Mouse (Mus musculus) hindbrain, embryonic 14.5 days (tissue): ENCODE data around the gene Mylk. TPM values are rescaled to one million over a fixed set of nuclear protein-coding genes. Genes with fewer than 3 reads are reported as not detected.
A peak's percentile ranks its signal among the peaks of the same experiment; 100 is the strongest.

ENCODE experiments used
- ATAC-seq: fragments of 200-750 bp; cut with Nextera tagmentation; 2 replicates; pipeline ENCODE4 v1.8.0; 2017; ENCODE audit warnings: moderate number of reproducible peaks, mild to moderate bottlenecking, moderate TSS enrichment, moderate library complexity; ENCODE audit not compliant: low FRiP score
- DNase-seq: peaks from one replicate; pipeline ENCODE4 v3.0.0-alpha.2; 2015; ENCODE audit warnings: low spot score
- H3K27ac ChIP-seq: fragments of 300-500 bp; sonication (generic); 2 replicates; pipeline ENCODE4 v1.5.1; 2014; ENCODE audit warnings: mild to moderate bottlenecking, moderate library complexity
- H3K27me3 ChIP-seq: fragments of 300-500 bp; sonication (generic); 2 replicates; pipeline ENCODE4 v1.6.1; 2014; ENCODE audit warnings: mild to moderate bottlenecking, low read length, mixed read lengths; ENCODE audit not compliant: control insufficient read depth, insufficient read depth
- H3K36me3 ChIP-seq: fragments of 300-500 bp; sonication (generic); replicated peaks from 2 replicates; pipeline ENCODE4 v1.6.1; 2014; ENCODE audit not compliant: control insufficient read depth, insufficient read depth
- H3K4me1 ChIP-seq: fragments of 300-500 bp; sonication (generic); replicated peaks from 2 replicates; pipeline ENCODE4 v1.6.1; 2014; ENCODE audit warnings: antibody characterized with exemption, low read length, mixed read lengths; ENCODE audit not compliant: control insufficient read depth, insufficient read depth
- H3K4me2 ChIP-seq: fragments of 300-500 bp; sonication (generic); replicated peaks from 2 replicates; pipeline ENCODE4 v1.6.1; 2014; ENCODE audit warnings: mild to moderate bottlenecking, moderate library complexity
- H3K4me3 ChIP-seq: fragments of 300-500 bp; sonication (generic); replicated peaks from 2 replicates; pipeline ENCODE4 v1.5.1; 2014; ENCODE audit warnings: mild to moderate bottlenecking, low read length
- H3K9ac ChIP-seq: fragments of 300-500 bp; sonication (generic); 2 replicates; pipeline ENCODE4 v1.6.1; 2014
- H3K9me3 ChIP-seq: fragments of 300-500 bp; sonication (generic); 2 replicates; pipeline ENCODE4 v1.6.1; 2016; ENCODE audit warnings: low read length; ENCODE audit not compliant: control insufficient read depth
- WGBS: fragments of 180-500 bp; shearing (Covaris S2); extraction: QIAGEN DNeasy Blood & Tissue Kit; methylation state at CpG from one replicate; pipeline ENCODE4 v1.1.7; 2014; 5-methylcytosine and 5-hydroxymethylcytosine counted together
- polyA plus RNA-seq: library from polyadenylated mRNA; unstranded; fragments of >200 nt; fragmentation: Nextera tagmentation; extraction: Ambion mirVana; gene quantifications from 2 replicates; pipeline ENCODE4 v1.2.1, GENCODE M21; 2014

Gene Mylk
- polyA plus RNA-seq, 1 experiment from 2014 or later, result 5.0 TPM

- no peaks in the 10 kb centered on the region for H3K9me3 ChIP-seq
- H3K4me3 ChIP-seq, result no peak overlapping the region
- no peak overlapping the region for H3K27ac ChIP-seq
- ATAC-seq (no peak), DNase-seq (no peak)
- 63% methylated on average over 4 of the region's 4 CpGs for WGBS
- H3K9ac ChIP-seq, result no peak overlapping the region
- no peaks in the 10 kb centered on the region for H3K27me3 ChIP-seq
- no peaks in the 10 kb centered on the region for H3K36me3 ChIP-seq
- peaks cover 14% of the 10 kb centered on the region for H3K4me1 ChIP-seq
- no peak overlapping the region for H3K4me2 ChIP-seq
These were observed 252.0 kb downstream of the Mylk start for GRCm38 (mm10) chr16:34997052-34997451.

- DNase-seq, result no peak
- Histone ChIP-seq H3K9me3 (no peaks in the 10 kb centered on the region), H3K4me2 (no peak overlapping the region), H3K4me3 (no peak overlapping the region), H3K9ac (no peak overlapping the region), H3K27me3 (no peaks in the 10 kb centered on the region), H3K36me3 (no peaks in the 10 kb centered on the region), H3K4me1 (peaks cover 14% of the 10 kb centered on the region), H3K27ac (no peak overlapping the region)
- ATAC-seq, result no peak
- WGBS, result 73% methylated on average over 10 of the region's 10 CpGs
These were observed 252.6 kb downstream of the Mylk start for GRCm38 (mm10) chr16:34997576-34997975.

DNA sequence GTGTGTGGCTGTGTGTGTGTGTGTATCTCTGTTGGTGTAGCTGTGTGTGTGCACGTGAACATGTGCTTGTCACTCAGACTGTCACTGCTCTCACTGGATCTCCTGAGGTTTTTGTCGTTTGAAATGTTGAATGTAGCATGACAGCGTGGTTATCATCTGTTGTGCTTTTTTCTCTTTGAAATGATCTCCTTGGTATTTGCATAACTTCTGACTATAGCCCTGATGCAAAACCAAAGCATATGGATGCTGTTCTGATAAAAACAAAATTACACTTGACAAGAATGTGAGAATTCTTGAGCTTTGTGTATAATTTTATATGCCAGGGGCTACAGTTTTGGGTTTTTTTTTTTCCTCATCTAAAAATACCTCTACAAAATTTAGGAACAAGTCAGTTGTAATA, 254.0 kb downstream of the Mylk start:
- no peak overlapping the region for H3K9ac ChIP-seq
- ATAC-seq, result no peak
- H3K4me3 ChIP-seq, result no peak overlapping the region
- H3K9me3 ChIP-seq, result no peaks in the 10 kb centered on the region
- no peak for DNase-seq
- 73% methylated on average over 3 of the region's 3 CpGs for WGBS
- no peak overlapping the region for H3K4me2 ChIP-seq
- H3K36me3 ChIP-seq, result no peaks in the 10 kb centered on the region
- H3K4me1 ChIP-seq, result peaks cover 14% of the 10 kb centered on the region
- H3K27ac ChIP-seq, result no peak overlapping the region
- no peaks in the 10 kb centered on the region for H3K27me3 ChIP-seq

GRCm38 (mm10) chr16:34999986-35000385, 255.0 kb downstream of the Mylk start:
- WGBS, result 41% methylated on average over 11 of the region's 11 CpGs
- Histone ChIP-seq H3K4me1 (peaks cover 14% of the 10 kb centered on the region), H3K4me2 (peak overlapping the region; percentile 40), H3K36me3 (no peaks in the 10 kb centered on the region), H3K4me3 (no peak overlapping the region), H3K27ac (no peak overlapping the region), H3K9me3 (no peaks in the 10 kb centered on the region), H3K27me3 (no peaks in the 10 kb centered on the region), H3K9ac (no peak overlapping the region)
- ATAC-seq (no peak), DNase-seq (no peak)

DNA sequence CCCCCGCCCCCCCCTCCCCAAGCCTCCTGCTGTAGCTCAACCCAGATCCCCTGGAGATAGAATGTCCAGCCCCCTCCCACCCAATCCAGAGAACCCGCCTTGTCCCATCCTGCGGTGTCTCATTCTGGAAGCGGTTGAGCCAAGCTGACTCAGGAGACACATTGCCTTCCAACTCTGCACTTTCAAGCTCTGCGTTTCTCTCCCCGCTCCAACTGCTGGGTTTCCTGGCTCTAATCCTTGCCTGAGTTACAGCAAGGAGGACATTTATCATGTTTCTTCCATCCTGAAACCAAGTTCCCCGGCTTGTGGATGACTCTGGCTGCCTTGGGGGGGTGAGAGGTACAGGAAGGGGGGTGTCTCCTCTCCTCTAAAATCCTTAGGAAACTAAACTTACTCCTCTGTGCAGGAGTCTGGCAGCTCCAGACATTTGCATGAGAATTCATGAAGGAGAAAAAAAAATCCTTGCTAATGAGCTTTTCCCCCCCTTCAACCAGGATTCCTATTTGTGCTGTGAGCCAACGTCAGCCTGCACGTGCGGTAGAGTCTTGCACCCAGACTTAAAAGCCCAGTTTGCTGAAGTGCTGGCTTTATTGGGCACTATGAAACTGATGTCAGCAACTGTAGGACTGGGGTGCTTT, 256.0 kb downstream of the Mylk start:
- no peak overlapping the region for H3K9ac ChIP-seq
- peak overlapping the region; percentile 40 for H3K4me2 ChIP-seq
- DNase-seq, result no peak
- no peaks in the 10 kb centered on the region for H3K9me3 ChIP-seq
- no peak overlapping the region for H3K4me3 ChIP-seq
- ATAC-seq, result no peak; the same call in 1 of the 2 replicates
- H3K27ac ChIP-seq, result no peak overlapping the region
- peaks cover 14% of the 10 kb centered on the region for H3K4me1 ChIP-seq
- H3K27me3 ChIP-seq, result no peaks in the 10 kb centered on the region
- WGBS, result 4% methylated on average over 10 of the region's 10 CpGs
- no peaks in the 10 kb centered on the region for H3K36me3 ChIP-seq

DNA sequence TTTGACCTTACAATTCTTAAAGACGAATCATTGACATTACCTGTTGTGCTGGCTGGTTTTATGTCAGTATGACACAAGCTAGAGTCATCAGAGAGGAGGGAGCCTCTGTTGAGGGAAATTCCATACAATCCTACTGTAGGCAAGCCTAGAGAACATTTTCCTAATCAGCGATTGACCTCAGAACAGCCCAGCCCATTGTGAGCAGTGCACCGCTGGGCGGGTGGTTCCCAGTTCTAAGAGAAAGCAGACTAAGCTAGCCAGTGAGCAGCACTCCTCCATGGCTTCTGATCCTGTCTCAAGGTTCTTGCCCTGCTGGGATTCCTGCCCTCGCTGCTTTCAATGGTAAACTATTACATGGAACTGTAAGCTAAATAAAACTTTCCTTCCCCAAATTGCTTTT, 259.3 kb downstream of the Mylk start:
- no peak for ATAC-seq
- no peak for DNase-seq
- Histone ChIP-seq H3K4me1 (peaks cover 14% of the 10 kb centered on the region), H3K4me3 (no peak overlapping the region), H3K9ac (no peak overlapping the region), H3K4me2 (no peak overlapping the region), H3K36me3 (no peaks in the 10 kb centered on the region), H3K27me3 (no peaks in the 10 kb centered on the region), H3K27ac (no peak overlapping the region), H3K9me3 (no peaks in the 10 kb centered on the region)
- 79% methylated on average over 5 of the region's 5 CpGs for WGBS

DNA sequence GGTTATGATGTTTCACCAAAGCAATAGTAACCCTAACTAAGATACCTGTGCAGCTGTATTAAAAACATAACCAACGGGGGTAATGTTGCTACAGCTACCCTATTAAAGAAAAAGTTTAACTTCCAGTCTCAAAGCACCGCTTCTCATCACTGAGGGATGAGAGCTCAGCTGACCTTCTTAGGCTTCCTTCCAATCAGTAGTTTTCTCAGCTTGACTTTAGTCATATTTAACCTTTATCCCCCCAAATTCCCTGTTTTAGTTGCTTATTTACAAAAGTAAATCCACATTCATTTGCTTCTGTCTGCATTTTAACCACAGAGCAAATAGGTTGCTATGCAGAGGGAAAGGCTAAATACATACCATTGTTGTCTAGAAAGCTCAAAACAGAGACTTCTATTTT, 259.7 kb downstream of the Mylk start:
- no peak for ATAC-seq
- H3K27ac ChIP-seq, result no peak overlapping the region
- no peaks in the 10 kb centered on the region for H3K27me3 ChIP-seq
- H3K4me3 ChIP-seq, result no peak overlapping the region
- H3K4me1 ChIP-seq, result peaks cover 14% of the 10 kb centered on the region
- WGBS, result 95% methylated on average over 2 of the region's 2 CpGs
- no peak overlapping the region for H3K4me2 ChIP-seq
- H3K9ac ChIP-seq, result no peak overlapping the region
- H3K9me3 ChIP-seq, result no peaks in the 10 kb centered on the region
- DNase-seq, result no peak
- H3K36me3 ChIP-seq, result no peaks in the 10 kb centered on the region

DNA sequence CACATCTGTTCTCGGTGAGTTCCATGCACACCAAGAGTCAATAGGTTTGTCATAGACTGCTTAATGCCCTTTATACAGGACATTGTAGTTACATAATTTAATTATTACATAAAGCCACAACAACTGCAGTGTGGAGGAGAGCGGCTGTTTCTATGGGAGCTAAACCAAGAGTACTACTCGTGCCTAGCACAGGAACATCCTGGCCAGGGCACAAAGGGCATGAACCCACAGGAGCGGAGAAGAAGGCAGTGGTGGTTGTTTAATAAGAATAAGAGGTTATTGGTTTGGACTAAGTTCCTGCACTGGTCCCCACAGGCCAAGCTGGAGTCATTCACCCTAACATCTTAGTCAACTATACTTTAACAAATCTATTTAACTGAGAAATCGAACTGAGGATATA, 261.2 kb downstream of the Mylk start:
- Histone ChIP-seq H3K9ac (no peak overlapping the region), H3K4me1 (peaks cover 2% of the 10 kb centered on the region), H3K4me3 (no peak overlapping the region), H3K4me2 (no peak overlapping the region), H3K36me3 (no peaks in the 10 kb centered on the region), H3K27ac (no peak overlapping the region), H3K9me3 (no peaks in the 10 kb centered on the region), H3K27me3 (no peaks in the 10 kb centered on the region)
- no peak for ATAC-seq
- 91% methylated on average over 5 of the region's 5 CpGs for WGBS
- DNase-seq, result no peak

DNA sequence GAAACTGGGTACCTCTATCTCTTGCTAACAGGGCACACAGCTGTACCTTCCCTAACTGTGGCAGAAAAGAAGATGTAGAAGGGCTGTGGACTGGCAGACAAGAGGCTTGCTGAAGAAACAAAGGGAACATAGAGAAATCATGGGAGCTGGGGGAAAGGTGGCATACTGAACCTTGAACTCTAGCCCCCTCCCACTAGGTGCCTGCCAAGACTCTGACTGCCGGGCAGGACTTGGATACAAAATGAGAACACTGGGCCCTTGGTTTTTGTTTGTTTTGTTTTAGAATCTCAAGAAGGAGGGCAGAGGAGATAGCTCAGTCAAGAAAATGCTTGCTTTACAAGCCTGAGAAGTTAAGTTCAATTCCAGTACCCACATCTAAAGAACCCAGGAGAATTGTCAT, 262.4 kb downstream of the Mylk start:
- Histone ChIP-seq H3K9me3 (no peaks in the 10 kb centered on the region), H3K4me1 (no peaks in the 10 kb centered on the region), H3K27ac (no peak overlapping the region), H3K27me3 (no peaks in the 10 kb centered on the region), H3K9ac (no peak overlapping the region), H3K4me2 (no peak overlapping the region), H3K36me3 (no peaks in the 10 kb centered on the region), H3K4me3 (no peak overlapping the region)
- 53% methylated on average over 1 of the region's 1 CpGs for WGBS
- DNase-seq, result no peak
- no peak for ATAC-seq

DNA sequence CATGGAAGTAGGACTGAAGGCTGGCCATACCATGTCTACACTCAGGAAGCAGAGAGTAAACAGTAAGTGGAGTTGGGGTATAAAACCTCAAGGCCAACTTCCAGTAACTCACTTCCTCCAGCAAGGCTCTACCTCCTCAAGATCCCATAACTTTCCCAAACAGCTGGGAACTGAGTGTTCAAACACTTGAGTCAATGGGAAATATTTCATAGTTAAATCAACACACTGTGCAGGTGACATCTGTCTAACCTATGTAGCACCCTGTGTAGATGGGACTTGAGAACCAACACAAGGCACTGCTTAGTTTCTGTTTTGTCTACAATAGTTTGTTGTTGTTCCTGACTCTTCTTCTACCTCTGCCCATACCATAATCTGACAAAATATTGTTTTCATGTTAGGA, 263.4 kb downstream of the Mylk start:
- no peaks in the 10 kb centered on the region for H3K9me3 ChIP-seq
- no peaks in the 10 kb centered on the region for H3K36me3 ChIP-seq
- H3K4me1 ChIP-seq, result no peaks in the 10 kb centered on the region
- H3K4me3 ChIP-seq, result no peak overlapping the region
- H3K9ac ChIP-seq, result no peak overlapping the region
- H3K4me2 ChIP-seq, result no peak overlapping the region
- no peak overlapping the region for H3K27ac ChIP-seq
- ATAC-seq, result no peak
- no peak for DNase-seq
- no peaks in the 10 kb centered on the region for H3K27me3 ChIP-seq
